ENCODE assay signal across 12 mouse cellular contexts in genomic region chr10:20268945-20269344, GRCm38 (mm10).
"Had no signal": no experiment of that assay in that cellular context is flagged by ENCODE, and none has a peak within 500 bp of the region (broad histone marks: within the 10 kb centered on the region; RNA-seq: fewer than 3 reads in every experiment).

No protein-coding gene starts in this region.

- DNase-seq: kidney, adult 2 months; kidney, postnatal 14 days; left cerebral cortex, postnatal 4 days; lung, adult 18-20 months; right cerebral cortex, adult 18-20 months; right cerebral cortex, postnatal 25 days; thymus, postnatal 36 days had no signal

- H3K4me3 ChIP-seq: kidney, embryonic 15.5 days; limb, embryonic 13.5 days; myocyte; neural tube, embryonic 15.5 days had no signal

- H3K4me2 ChIP-seq: kidney, embryonic 15.5 days; limb, embryonic 13.5 days; neural tube, embryonic 15.5 days had no signal

- H3K4me1 ChIP-seq: kidney, embryonic 15.5 days had no signal

- H3K9ac ChIP-seq: kidney, embryonic 15.5 days; limb, embryonic 13.5 days; liver, embryonic 14.5 days; neural tube, embryonic 15.5 days had no signal

- H3K9me3 ChIP-seq: kidney, embryonic 15.5 days; limb, embryonic 13.5 days; neural tube, embryonic 15.5 days had no signal

- H3K27me3 ChIP-seq: neural tube, embryonic 15.5 days had no signal

- H3K36me3 ChIP-seq: limb, embryonic 13.5 days; neural tube, embryonic 15.5 days had no signal

- H3K27ac ChIP-seq: kidney, embryonic 15.5 days; limb, embryonic 13.5 days; liver, embryonic 14.5 days; neural tube, embryonic 15.5 days had no signal
